17 mouse cellular contexts compared by ENCODE assay signal in genomic region chr2:135279026-135279425, GRCm38 (mm10).
DNase-seq lines count a peak whose midpoint lies in the region; ATAC-seq and TF ChIP-seq lines count a peak whose summit lies in the region.
"Had no signal": no experiment of that assay in that cellular context is flagged by ENCODE, and none has a peak within 500 bp of the region (broad histone marks: within the 10 kb centered on the region; RNA-seq: fewer than 3 reads in every experiment).

No protein-coding gene starts in this region.

- no peak overlapping the region for H3K27ac ChIP-seq in heart, embryonic 11.5 days (ENCODE audit: low read depth, low read length)
- peak overlapping the region; percentile 50; the same call in 1 of the 2 replicates for H3K27ac ChIP-seq in left cerebral cortex, adult 2 months
- H3K27ac ChIP-seq in midbrain, embryonic 15.5 days: peak overlapping the region; percentile 16; the same call in 1 of the 2 replicates
- no peak overlapping the region for H3K27ac ChIP-seq in midbrain, embryonic 13.5 days
- H3K27ac ChIP-seq: gastrocnemius, adult 2 months; intestine, embryonic 15.5 days; limb, embryonic 13.5 days; liver, embryonic 13.5 days; neural tube, embryonic 15.5 days had no signal

- no peaks in the 10 kb centered on the region for H3K27me3 ChIP-seq in heart, embryonic 11.5 days (ENCODE audit: control insufficient read depth, insufficient read depth, low read length)
- H3K27me3 ChIP-seq in midbrain, embryonic 15.5 days (replicated peaks): no peaks in the 10 kb centered on the region
- H3K27me3 ChIP-seq in midbrain, embryonic 13.5 days: no peaks in the 10 kb centered on the region
- H3K27me3 ChIP-seq: intestine, embryonic 15.5 days; limb, embryonic 13.5 days; liver, embryonic 13.5 days; neural tube, embryonic 15.5 days had no signal

- no peak for DNase-seq in heart, postnatal 14 days
- no peak for DNase-seq in left cerebral cortex, adult 2 months (ENCODE audit: extremely low spot score in 1 of 2, low spot score in 2 of 2)
- no peak for DNase-seq in left cerebral cortex, adult 8-10 months (ENCODE audit: low spot score in 2 of 2)
- DNase-seq: adrenal gland, adult 2 months; gastrocnemius, adult 2 months; kidney, adult 9 months; kidney, postnatal 25 days; liver, embryonic 13.5 days; lung, postnatal 4 days; thymus, postnatal 36 days had no signal

- no peak for ATAC-seq in heart, embryonic 11.5 days (replicated peaks; ENCODE audit: insufficient number of reproducible peaks, low FRiP score, low TSS enrichment)
- ATAC-seq in midbrain, embryonic 15.5 days (replicated peaks): no peak
- no peak for ATAC-seq in midbrain, embryonic 13.5 days
- ATAC-seq in activated CD4-positive, CD25-positive, alpha-beta regulatory T cell, adult 4 months: no peak
- ATAC-seq: intestine, embryonic 15.5 days had no signal

- H3K36me3 ChIP-seq in heart, embryonic 11.5 days (ENCODE audit: control insufficient read depth, insufficient read depth, low read length): no peaks in the 10 kb centered on the region
- no peaks in the 10 kb centered on the region for H3K36me3 ChIP-seq in midbrain, embryonic 15.5 days (replicated peaks)
- H3K36me3 ChIP-seq in midbrain, embryonic 13.5 days: no peaks in the 10 kb centered on the region
- H3K36me3 ChIP-seq: intestine, embryonic 15.5 days; limb, embryonic 13.5 days; liver, embryonic 13.5 days; neural tube, embryonic 15.5 days had no signal

- H3K9ac ChIP-seq in heart, embryonic 11.5 days (ENCODE audit: low read depth, low read length): no peak overlapping the region
- H3K9ac ChIP-seq in midbrain, embryonic 15.5 days: no peak overlapping the region
- no peak overlapping the region for H3K9ac ChIP-seq in midbrain, embryonic 13.5 days (replicated peaks)
- H3K9ac ChIP-seq: intestine, embryonic 15.5 days; limb, embryonic 13.5 days; liver, embryonic 13.5 days; neural tube, embryonic 15.5 days had no signal

- H3K4me2 ChIP-seq in heart, embryonic 11.5 days: peak overlapping the region; percentile 27; the same call in 1 of the 2 replicates
- no peak overlapping the region for H3K4me2 ChIP-seq in midbrain, embryonic 15.5 days
- H3K4me2 ChIP-seq in midbrain, embryonic 13.5 days (replicated peaks): no peak overlapping the region
- H3K4me2 ChIP-seq: intestine, embryonic 15.5 days; limb, embryonic 13.5 days; liver, embryonic 13.5 days; neural tube, embryonic 15.5 days had no signal

- TF ChIP-seq CTCF in left cerebral cortex, adult 2 months (IDR thresholded peaks at IDR 0.05): no peak

- intact Hi-C loops in heart, postnatal 14 days (cut with DNase I): no loop called here
- intact Hi-C loops in left cerebral cortex, adult 2 months (cut with DNase I): no loop called here

- peaks cover 19% of the 10 kb centered on the region for H3K4me1 ChIP-seq in heart, embryonic 11.5 days (ENCODE audit: control insufficient read depth, insufficient read depth, low read length)
- H3K4me1 ChIP-seq in midbrain, embryonic 15.5 days: no peaks in the 10 kb centered on the region
- H3K4me1 ChIP-seq in midbrain, embryonic 13.5 days (replicated peaks): 0 out of 2 replicates have a peak, but pooled peaks cover 7% of the 10 kb centered on the region
- H3K4me1 ChIP-seq: intestine, embryonic 15.5 days; limb, embryonic 13.5 days; liver, embryonic 13.5 days; neural tube, embryonic 15.5 days had no signal

- H3K4me3 ChIP-seq in heart, embryonic 11.5 days (ENCODE audit: low read depth, low read length): no peak overlapping the region
- no peak overlapping the region for H3K4me3 ChIP-seq in left cerebral cortex, adult 2 months
- H3K4me3 ChIP-seq in midbrain, embryonic 15.5 days: no peak overlapping the region
- no peak overlapping the region for H3K4me3 ChIP-seq in midbrain, embryonic 13.5 days (replicated peaks)
- H3K4me3 ChIP-seq: gastrocnemius, adult 2 months; intestine, embryonic 15.5 days; limb, embryonic 13.5 days; liver, embryonic 13.5 days; neural tube, embryonic 15.5 days had no signal

- H3K9me3 ChIP-seq in heart, embryonic 11.5 days (replicated peaks; ENCODE audit: control insufficient read depth, low read length): no peaks in the 10 kb centered on the region
- no peaks in the 10 kb centered on the region for H3K9me3 ChIP-seq in midbrain, embryonic 15.5 days
- H3K9me3 ChIP-seq in midbrain, embryonic 13.5 days: no peaks in the 10 kb centered on the region
- H3K9me3 ChIP-seq: intestine, embryonic 15.5 days; limb, embryonic 13.5 days; liver, embryonic 13.5 days; neural tube, embryonic 15.5 days had no signal

- WGBS in heart, embryonic 11.5 days (ENCODE audit: insufficient replicate concordance): 18% methylated on average over 6 of the region's 6 CpGs
- 56% methylated on average over 6 of the region's 6 CpGs for WGBS in midbrain, embryonic 15.5 days
- 65% methylated on average over 6 of the region's 6 CpGs for WGBS in midbrain, embryonic 13.5 days

Comparison
In these comparisons a context has a peak if more than half of its experiments do, and no peak if none do; other contexts are left out.
1. H3K27ac ChIP-seq: peak in left cerebral cortex, adult 2 months (single experiment) and midbrain, embryonic 15.5 days (single experiment); none in heart, embryonic 11.5 days (single experiment) and midbrain, embryonic 13.5 days (single experiment).